Mouse (Mus musculus) adrenal gland, adult 10 weeks (tissue): Measurements from ENCODE around the gene Vmn2r74. TPM values are rescaled to one million over a fixed set of nuclear protein-coding genes. Genes with fewer than 3 reads are reported as not detected.

ENCODE experiments used
- polyA plus RNA-seq: library from polyadenylated mRNA; stranded (reverse); fragments of 350-450 nt; fragmentation: Illumina TruSeq; extraction: RNeasy Lipid Tissue Mini Kit (QIAGEN cat#74804); gene quantifications from one replicate; pipeline ENCODE4 v1.2.3, GENCODE M21; 2014; ENCODE audit warnings: low read depth, low replicate concordance

Gene Vmn2r74
- not detected for polyA plus RNA-seq

DNA sequence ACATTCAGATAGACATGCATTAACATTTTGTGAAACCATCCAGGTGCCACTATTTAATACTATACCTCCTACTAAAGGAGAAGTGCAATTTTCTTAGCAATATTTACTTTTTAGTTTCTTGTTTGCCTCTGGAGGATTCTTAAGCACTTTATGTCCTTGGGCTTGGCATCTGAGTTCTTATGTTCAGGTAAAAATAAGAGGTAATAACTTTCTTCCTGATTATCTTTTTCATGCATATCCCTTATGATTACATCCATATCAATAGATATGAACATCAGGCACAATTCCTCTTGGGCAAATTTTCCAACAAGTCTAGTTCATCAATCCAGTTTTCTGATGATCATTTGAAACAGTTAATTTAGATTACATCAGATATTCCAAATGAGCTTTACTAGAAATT lies at the start of gene Vmn2r74:
TSS of gene Vmn2r74 (minus strand) at position 101 of the 400 bp plus-strand sequence.

Other genes with a start within 250 kb of the Vmn2r74 start
- gene Vmn2r72, start 206.5 kb downstream of the Vmn2r74 start, polyA plus RNA-seq: not detected
- not detected for gene Vmn2r73, start 85.4 kb downstream of the Vmn2r74 start, polyA plus RNA-seq
- not detected for gene Vmn2r75, start 210.1 kb upstream of the Vmn2r74 start, polyA plus RNA-seq